Mouse (Mus musculus): ENCODE data around the gene Wars. TPM values are rescaled to one million over a fixed set of nuclear protein-coding genes. Genes with fewer than 3 reads are reported as not detected.

The Wars gene
- polyA plus RNA-seq, 1 experiment from 2014 or later: 34.5 TPM

GRCm38 (mm10) chr12:108824225-108824874, 69.6 kb downstream of the Wars start:
- ATAC-seq: no peak
- Histone ChIP-seq H3K9ac (ENCODE audit: low read depth, low read length) (no peak overlapping the region), H3K4me3 (ENCODE audit: low read depth, low read length) (no peak overlapping the region), H3K4me1 (replicated peaks; ENCODE audit: control insufficient read depth, insufficient read depth, low read length) (no peaks in the 10 kb centered on the region), H3K27ac (ENCODE audit: low read depth, low read length) (no peak overlapping the region), H3K27me3 (replicated peaks; ENCODE audit: control insufficient read depth, insufficient read depth, low read length) (no peaks in the 10 kb centered on the region), H3K4me2 (replicated peaks; ENCODE audit: low read depth) (no peak overlapping the region), H3K36me3 (ENCODE audit: control insufficient read depth, insufficient read depth) (no peaks in the 10 kb centered on the region; the same call in 1 of the 2 replicates), H3K9me3 (ENCODE audit: control insufficient read depth) (no peaks in the 10 kb centered on the region)
- WGBS: 90% methylated on average over 15 of the region's 15 CpGs
- TF ChIP-seq CTCF (IDR thresholded peaks at IDR 0.05; ENCODE audit: low read depth): no peak

- Histone ChIP-seq H3K36me3 (ENCODE audit: control insufficient read depth, insufficient read depth) (peaks cover 11% of the 10 kb centered on the region), H3K9me3 (ENCODE audit: control insufficient read depth) (no peaks in the 10 kb centered on the region), H3K9ac (ENCODE audit: low read depth, low read length) (no peak overlapping the region), H3K27ac (ENCODE audit: low read depth, low read length) (no peak overlapping the region), H3K27me3 (replicated peaks; ENCODE audit: control insufficient read depth, insufficient read depth, low read length) (no peaks in the 10 kb centered on the region), H3K4me3 (ENCODE audit: low read depth, low read length) (no peak overlapping the region), H3K4me1 (replicated peaks; ENCODE audit: control insufficient read depth, insufficient read depth, low read length) (no peaks in the 10 kb centered on the region), H3K4me2 (replicated peaks; ENCODE audit: low read depth) (no peak overlapping the region)
- TF ChIP-seq CTCF (IDR thresholded peaks at IDR 0.05; ENCODE audit: low read depth): no peak
- ATAC-seq: no peak
- 53% methylated on average over 8 of the region's 8 CpGs for WGBS
Observed at GRCm38 (mm10) chr12:108823036-108823435, 70.9 kb downstream of the Wars start.

- Histone ChIP-seq H3K4me3 (ENCODE audit: low read depth, low read length) (no peak overlapping the region), H3K27me3 (replicated peaks; ENCODE audit: control insufficient read depth, insufficient read depth, low read length) (no peaks in the 10 kb centered on the region), H3K36me3 (ENCODE audit: control insufficient read depth, insufficient read depth) (peaks cover 19% of the 10 kb centered on the region), H3K9me3 (ENCODE audit: control insufficient read depth) (no peaks in the 10 kb centered on the region), H3K4me1 (replicated peaks; ENCODE audit: control insufficient read depth, insufficient read depth, low read length) (no peaks in the 10 kb centered on the region), H3K9ac (ENCODE audit: low read depth, low read length) (no peak overlapping the region), H3K4me2 (replicated peaks; ENCODE audit: low read depth) (no peak overlapping the region), H3K27ac (ENCODE audit: low read depth, low read length) (no peak overlapping the region)
- ATAC-seq: no peak
- 91% methylated on average over 4 of the region's 4 CpGs for WGBS
- no peak for TF ChIP-seq CTCF (IDR thresholded peaks at IDR 0.05; ENCODE audit: low read depth)
Observed at GRCm38 (mm10) chr12:108820461-108820860, 73.5 kb downstream of the Wars start.

- H3K9me3 ChIP-seq (ENCODE audit: control insufficient read depth): no peaks in the 10 kb centered on the region
- TF ChIP-seq CTCF (IDR thresholded peaks at IDR 0.05; ENCODE audit: low read depth): no peak
- 75% methylated on average over 11 of the region's 11 CpGs for WGBS
- no peak overlapping the region for H3K4me2 ChIP-seq (replicated peaks; ENCODE audit: low read depth)
- H3K4me1 ChIP-seq (replicated peaks; ENCODE audit: control insufficient read depth, insufficient read depth, low read length): no peaks in the 10 kb centered on the region
- no peak overlapping the region for H3K4me3 ChIP-seq (ENCODE audit: low read depth, low read length)
- peaks cover 39% of the 10 kb centered on the region for H3K36me3 ChIP-seq (ENCODE audit: control insufficient read depth, insufficient read depth)
- ATAC-seq: no peak
- no peak overlapping the region for H3K9ac ChIP-seq (ENCODE audit: low read depth, low read length)
- no peak overlapping the region for H3K27ac ChIP-seq (ENCODE audit: low read depth, low read length)
- no peaks in the 10 kb centered on the region for H3K27me3 ChIP-seq (replicated peaks; ENCODE audit: control insufficient read depth, insufficient read depth, low read length)
Observed at GRCm38 (mm10) chr12:108816569-108816968, 77.4 kb downstream of the Wars start.

GRCm38 (mm10) chr12:108814470-108814869, 79.5 kb downstream of the Wars start:
- 88% methylated on average over 6 of the region's 6 CpGs for WGBS

GRCm38 (mm10) chr12:108812463-108812862, 81.5 kb downstream of the Wars start:
- ATAC-seq: no peak
- Histone ChIP-seq H3K9ac (ENCODE audit: low read depth, low read length) (no peak overlapping the region), H3K4me3 (ENCODE audit: low read depth, low read length) (no peak overlapping the region), H3K27ac (ENCODE audit: low read depth, low read length) (no peak overlapping the region), H3K9me3 (ENCODE audit: control insufficient read depth) (no peaks in the 10 kb centered on the region), H3K4me1 (replicated peaks; ENCODE audit: control insufficient read depth, insufficient read depth, low read length) (no peaks in the 10 kb centered on the region), H3K36me3 (ENCODE audit: control insufficient read depth, insufficient read depth) (peaks cover 35% of the 10 kb centered on the region), H3K27me3 (replicated peaks; ENCODE audit: control insufficient read depth, insufficient read depth, low read length) (no peaks in the 10 kb centered on the region), H3K4me2 (replicated peaks; ENCODE audit: low read depth) (no peak overlapping the region)
- TF ChIP-seq CTCF (IDR thresholded peaks at IDR 0.05; ENCODE audit: low read depth): no peak
- WGBS: 82% methylated on average over 6 of the region's 6 CpGs

More at GRCm38 (mm10) chr12:108814470-108814869, 79.5 kb downstream of the Wars start:
- Histone ChIP-seq H3K9me3 (ENCODE audit: control insufficient read depth) (no peaks in the 10 kb centered on the region), H3K27me3 (replicated peaks; ENCODE audit: control insufficient read depth, insufficient read depth, low read length) (no peaks in the 10 kb centered on the region), H3K4me3 (ENCODE audit: low read depth, low read length) (no peak overlapping the region), H3K36me3 (ENCODE audit: control insufficient read depth, insufficient read depth) (peaks cover 39% of the 10 kb centered on the region), H3K27ac (ENCODE audit: low read depth, low read length) (no peak overlapping the region), H3K4me1 (replicated peaks; ENCODE audit: control insufficient read depth, insufficient read depth, low read length) (no peaks in the 10 kb centered on the region), H3K4me2 (replicated peaks; ENCODE audit: low read depth) (no peak overlapping the region), H3K9ac (ENCODE audit: low read depth, low read length) (no peak overlapping the region)
- ATAC-seq: no peak
- no peak for TF ChIP-seq CTCF (IDR thresholded peaks at IDR 0.05; ENCODE audit: low read depth)
